Mouse (Mus musculus): ENCODE measurements around the gene C2cd4b. TPM values are rescaled to one million over a fixed set of nuclear protein-coding genes. Genes with fewer than 3 reads are reported as not detected.

Gene C2cd4b
- polyA plus RNA-seq, 1 experiment from 2014 or later: 0.30 TPM

Other genes with a start within 250 kb of the C2cd4b start
- gene Tln2, start 199.7 kb upstream of the C2cd4b start, polyA plus RNA-seq (2016; fragmentation: Nextera tagmentation; extraction: Ambion mirVana): 22.9 and 32.9 TPM in 2 replicates
- gene C2cd4a, start 72.9 kb downstream of the C2cd4b start, polyA plus RNA-seq (2016; fragmentation: Nextera tagmentation; extraction: Ambion mirVana): not detected in 2 replicates
- gene Vps13c, start 81.0 kb downstream of the C2cd4b start, polyA plus RNA-seq (2016; fragmentation: Nextera tagmentation; extraction: Ambion mirVana): 3.8 and 5.4 TPM in 2 replicates